Mouse (Mus musculus) liver, embryonic 11.5 days (tissue): Measurements from ENCODE around the gene Trank1. TPM values are rescaled to one million over a fixed set of nuclear protein-coding genes. Genes with fewer than 3 reads are reported as not detected.

Source experiments
- ATAC-seq: fragments of 200-750 bp; cut with Nextera tagmentation; replicated peaks from 2 replicates; pipeline ENCODE4 v1.8.0; 2017; ENCODE audit warnings: moderate number of reproducible peaks, mild to moderate bottlenecking, moderate TSS enrichment, moderate library complexity; ENCODE audit not compliant: low FRiP score
- DNase-seq: peaks from one replicate; pipeline ENCODE4 v3.0.0-alpha.2; 2017; ENCODE audit warnings: low spot score
- H3K27ac ChIP-seq: fragments of 300-500 bp; sonication (generic); 2 replicates; pipeline ENCODE4 v1.5.1; 2014; ENCODE audit warnings: mild to moderate bottlenecking, low read depth, low read length, control low read depth
- H3K27me3 ChIP-seq: fragments of 300-500 bp; sonication (generic); replicated peaks from 2 replicates; pipeline ENCODE4 v1.6.1; 2014; ENCODE audit warnings: low read length, mixed read lengths; ENCODE audit not compliant: control insufficient read depth, insufficient read depth
- H3K36me3 ChIP-seq: fragments of 300-500 bp; sonication (generic); 2 replicates; pipeline ENCODE4 v1.6.1; 2014; ENCODE audit warnings: mild to moderate bottlenecking, low read length, moderate library complexity, mixed read lengths; ENCODE audit not compliant: control insufficient read depth, insufficient read depth
- H3K4me1 ChIP-seq: fragments of 300-500 bp; sonication (generic); replicated peaks from 2 replicates; pipeline ENCODE4 v1.6.1; 2014; ENCODE audit warnings: low read length, mixed read lengths; ENCODE audit not compliant: control insufficient read depth, insufficient read depth
- H3K4me2 ChIP-seq: fragments of 300-500 bp; sonication (generic); 2 replicates; pipeline ENCODE4 v1.6.1; 2014; ENCODE audit warnings: mild to moderate bottlenecking, control low read depth, moderate library complexity
- H3K4me3 ChIP-seq: fragments of 300-500 bp; sonication (generic); 2 replicates; pipeline ENCODE4 v1.5.1; 2014; ENCODE audit warnings: low read depth, low read length, control low read depth
- H3K9ac ChIP-seq: fragments of 300-500 bp; sonication (generic); 2 replicates; pipeline ENCODE4 v1.6.1; 2014; ENCODE audit warnings: low read depth, low read length, control low read depth
- H3K9me3 ChIP-seq: fragments of 300-500 bp; sonication (generic); 2 replicates; pipeline ENCODE4 v1.6.1; 2016; ENCODE audit warnings: low read length, inconsistent platforms, mixed read lengths; ENCODE audit not compliant: control insufficient read depth
- WGBS: fragments of 180-500 bp; shearing (Covaris S2); extraction: QIAGEN DNeasy Blood & Tissue Kit; methylation state at CpG from one replicate; pipeline ENCODE4 v1.1.7; 2014; 5-methylcytosine and 5-hydroxymethylcytosine counted together
- polyA plus RNA-seq: library from polyadenylated mRNA; unstranded; fragments of >200 nt; fragmentation: Nextera tagmentation; extraction: Ambion mirVana; gene quantifications from 2 replicates; pipeline ENCODE4 v1.2.1, GENCODE M21; 2014

Trank1 gene
- polyA plus RNA-seq, 1 experiment from 2014 or later: 0.10 TPM

- Histone ChIP-seq H3K36me3 (no peaks in the 10 kb centered on the region), H3K27ac (no peak overlapping the region), H3K27me3 (no peaks in the 10 kb centered on the region), H3K9me3 (no peaks in the 10 kb centered on the region), H3K4me3 (no peak overlapping the region), H3K4me2 (no peak overlapping the region), H3K4me1 (no peaks in the 10 kb centered on the region), H3K9ac (no peak overlapping the region)
- ATAC-seq (no peak), DNase-seq (no peak)
- 89% methylated on average over 6 of the region's 6 CpGs for WGBS
Measured at GRCm38 (mm10) chr9:111294911-111295310, 16.6 kb upstream of the Trank1 start.

GRCm38 (mm10) chr9:111295323-111295722, 16.2 kb upstream of the Trank1 start:
- no peaks in the 10 kb centered on the region for H3K4me1 ChIP-seq
- no peak overlapping the region for H3K4me2 ChIP-seq
- DNase-seq (no peak), ATAC-seq (no peak)
- H3K36me3 ChIP-seq: no peaks in the 10 kb centered on the region
- no peak overlapping the region for H3K9ac ChIP-seq
- no peaks in the 10 kb centered on the region for H3K27me3 ChIP-seq
- no peak overlapping the region for H3K4me3 ChIP-seq
- H3K9me3 ChIP-seq: no peaks in the 10 kb centered on the region
- no peak overlapping the region for H3K27ac ChIP-seq
- WGBS: 57% methylated on average over 2 of the region's 2 CpGs

- ATAC-seq: no peak
- no peak overlapping the region for H3K4me2 ChIP-seq
- no peak overlapping the region for H3K27ac ChIP-seq
- H3K4me3 ChIP-seq: no peak overlapping the region
- H3K9me3 ChIP-seq: no peaks in the 10 kb centered on the region
- no peaks in the 10 kb centered on the region for H3K4me1 ChIP-seq
- WGBS: 78% methylated on average over 7 of the region's 7 CpGs
- DNase-seq: no peak
- no peaks in the 10 kb centered on the region for H3K36me3 ChIP-seq
- no peaks in the 10 kb centered on the region for H3K27me3 ChIP-seq
- no peak overlapping the region for H3K9ac ChIP-seq
Measured at GRCm38 (mm10) chr9:111296433-111296832, 15.1 kb upstream of the Trank1 start.

- H3K9me3 ChIP-seq: no peaks in the 10 kb centered on the region
- 83% methylated on average over 2 of the region's 2 CpGs for WGBS
- no peak overlapping the region for H3K4me3 ChIP-seq
- H3K9ac ChIP-seq: no peak overlapping the region
- no peaks in the 10 kb centered on the region for H3K36me3 ChIP-seq
- ATAC-seq (no peak), DNase-seq (no peak)
- H3K4me1 ChIP-seq: no peaks in the 10 kb centered on the region
- H3K27ac ChIP-seq: no peak overlapping the region
- H3K27me3 ChIP-seq: no peaks in the 10 kb centered on the region
- no peak overlapping the region for H3K4me2 ChIP-seq
Measured at GRCm38 (mm10) chr9:111298606-111299005, 12.9 kb upstream of the Trank1 start.

GRCm38 (mm10) chr9:111302196-111302831, 9.2 kb upstream of the Trank1 start:
- ATAC-seq: no peak
- H3K4me3 ChIP-seq: no peak overlapping the region
- H3K9me3 ChIP-seq: no peaks in the 10 kb centered on the region
- DNase-seq: no peak
- H3K36me3 ChIP-seq: no peaks in the 10 kb centered on the region
- no peak overlapping the region for H3K27ac ChIP-seq
- H3K4me1 ChIP-seq: no peaks in the 10 kb centered on the region
- H3K27me3 ChIP-seq: no peaks in the 10 kb centered on the region
- no peak overlapping the region for H3K9ac ChIP-seq
- no peak overlapping the region for H3K4me2 ChIP-seq
- WGBS: 68% methylated on average over 12 of the region's 12 CpGs

GRCm38 (mm10) chr9:111304036-111304435, 7.5 kb upstream of the Trank1 start:
- no peak for ATAC-seq
- H3K4me3 ChIP-seq: no peak overlapping the region
- no peak overlapping the region for H3K4me2 ChIP-seq
- DNase-seq: no peak
- H3K27ac ChIP-seq: no peak overlapping the region
- WGBS: 87% methylated on average over 6 of the region's 6 CpGs
- no peak overlapping the region for H3K9ac ChIP-seq
- H3K27me3 ChIP-seq: 0 out of 2 replicates have a peak, but pooled peaks cover 3% of the 10 kb centered on the region
- H3K9me3 ChIP-seq: no peaks in the 10 kb centered on the region
- no peaks in the 10 kb centered on the region for H3K4me1 ChIP-seq
- no peaks in the 10 kb centered on the region for H3K36me3 ChIP-seq

- H3K4me3 ChIP-seq: no peak overlapping the region
- DNase-seq (no peak), ATAC-seq (no peak)
- H3K27ac ChIP-seq: no peak overlapping the region
- H3K9ac ChIP-seq: no peak overlapping the region
- H3K27me3 ChIP-seq: peaks cover 22% of the 10 kb centered on the region
- H3K4me2 ChIP-seq: no peak overlapping the region
- no peaks in the 10 kb centered on the region for H3K4me1 ChIP-seq
- H3K9me3 ChIP-seq: no peaks in the 10 kb centered on the region
- 78% methylated on average over 7 of the region's 7 CpGs for WGBS
- H3K36me3 ChIP-seq: no peaks in the 10 kb centered on the region
Measured at GRCm38 (mm10) chr9:111306142-111306541, 5.4 kb upstream of the Trank1 start.

- no peaks in the 10 kb centered on the region for H3K36me3 ChIP-seq
- peaks cover 60% of the 10 kb centered on the region for H3K27me3 ChIP-seq
- DNase-seq (no peak), ATAC-seq (no peak)
- peaks cover 10% of the 10 kb centered on the region; the same call in 1 of the 2 replicates for H3K4me1 ChIP-seq
- peak overlapping the region; percentile 68 for H3K4me2 ChIP-seq
- no peak overlapping the region for H3K27ac ChIP-seq
- WGBS: 4% methylated on average over 90 of the region's 98 CpGs
- H3K9me3 ChIP-seq: no peaks in the 10 kb centered on the region
- H3K9ac ChIP-seq: 0 out of 2 replicates have a peak overlapping the region, but pooled peaks have one; percentile 30
- H3K4me3 ChIP-seq: peak overlapping the region; percentile 49
Measured at GRCm38 (mm10) chr9:111311843-111312441, 403 bp downstream of the Trank1 start.
